Mouse (Mus musculus): ENCODE measurements around the gene Gar1.

DNA sequence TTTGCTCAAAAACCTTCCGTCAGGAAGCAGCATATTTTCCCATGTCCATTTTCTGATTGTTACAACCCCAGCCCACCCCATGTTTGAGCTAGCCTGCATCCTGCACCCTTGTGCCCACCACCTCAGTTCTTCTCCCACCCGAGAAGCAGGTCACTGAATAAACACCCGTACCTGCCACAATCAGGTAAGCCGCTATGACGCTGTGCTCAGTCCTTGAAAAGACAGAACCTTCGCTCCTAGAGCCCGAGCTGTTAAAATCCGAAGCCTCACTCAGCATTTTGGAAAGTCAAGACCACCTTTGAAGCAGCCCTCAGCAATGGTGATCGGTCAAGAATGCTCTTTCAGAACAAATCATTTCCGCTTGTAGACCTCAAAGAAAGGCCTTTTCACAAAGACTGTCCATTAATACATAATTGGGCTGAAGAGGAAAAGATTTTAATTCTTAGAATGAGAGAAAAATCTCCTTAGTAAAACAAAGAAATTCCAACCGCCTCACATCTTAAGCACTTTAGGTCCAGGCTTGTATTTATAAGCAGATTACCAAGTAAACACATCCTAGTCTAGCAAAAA, 8.9 kb downstream of the Gar1 start, which contains the start of gene Rrh:
- TF ChIP-seq CTCF (IDR thresholded peaks at IDR 0.05), result no peak
- TF ChIP-seq POLR2A (IDR thresholded peaks at IDR 0.05; ENCODE audit: insufficient read depth, low read depth, low read length), result no peak
- no peak for TF ChIP-seq EP300 (IDR thresholded peaks at IDR 0.05; ENCODE audit: insufficient read depth, low read depth, low read length)

Measured in heart, adult 2 months (tissue).